Mouse (Mus musculus) lung, embryonic 14.5 days (tissue): ENCODE measurements at regions not wholly inside any gene's neighbourhood (a gene's known extent, or its start where the extent isn't known, plus 50 kb on each side); places are given as distances from the start of the nearest gene placed in this dataset.

ENCODE experiments used
- ATAC-seq: fragments of 200-750 bp; cut with Nextera tagmentation; 2 replicates; pipeline ENCODE4 v1.8.0; 2017; ENCODE audit warnings: mild to moderate bottlenecking, moderate TSS enrichment, moderate library complexity; ENCODE audit not compliant: insufficient read depth
- DNase-seq: peaks from one replicate; pipeline ENCODE4 v3.0.0-alpha.2; 2015
- H3K27ac ChIP-seq: fragments of 300-500 bp; sonication (generic); 2 replicates; pipeline ENCODE4 v1.5.1; 2014; ENCODE audit warnings: low read depth, mild to moderate bottlenecking, moderate library complexity
- H3K27me3 ChIP-seq: fragments of 300-500 bp; sonication (generic); 2 replicates; pipeline ENCODE4 v1.6.1; 2014; ENCODE audit warnings: low read length, control low read depth; ENCODE audit not compliant: insufficient read depth
- H3K36me3 ChIP-seq: fragments of 300-500 bp; sonication (generic); 2 replicates; pipeline ENCODE4 v1.6.1; 2014; ENCODE audit warnings: control low read depth; ENCODE audit not compliant: insufficient read depth
- H3K4me1 ChIP-seq: fragments of 300-500 bp; sonication (generic); 2 replicates; pipeline ENCODE4 v1.6.1; 2014; ENCODE audit warnings: antibody characterized with exemption, control low read depth; ENCODE audit not compliant: insufficient read depth
- H3K4me2 ChIP-seq: fragments of 300-500 bp; sonication (generic); 2 replicates; pipeline ENCODE4 v1.6.1; 2014; ENCODE audit warnings: mild to moderate bottlenecking
- H3K4me3 ChIP-seq: fragments of 300-500 bp; sonication (generic); 2 replicates; pipeline ENCODE4 v1.5.1; 2014; ENCODE audit warnings: low read depth, low read length
- H3K9ac ChIP-seq: fragments of 300-500 bp; sonication (generic); 2 replicates; pipeline ENCODE4 v1.6.1; 2014
- H3K9me3 ChIP-seq: fragments of 300-500 bp; sonication (generic); 2 replicates; pipeline ENCODE4 v1.6.1; 2016; ENCODE audit warnings: low read depth, low read length, control low read depth
- CTCF ChIP-seq: IDR thresholded peaks from 2 replicates; pipeline ENCODE4 v1.5.1; 2016; ENCODE audit warnings: antibody characterized with exemption, low read depth
- WGBS: fragments of 180-500 bp; shearing (Covaris S2); extraction: QIAGEN DNeasy Blood & Tissue Kit; methylation state at CpG from one replicate; pipeline ENCODE4 v1.1.7; 2014; 5-methylcytosine and 5-hydroxymethylcytosine counted together

DNA sequence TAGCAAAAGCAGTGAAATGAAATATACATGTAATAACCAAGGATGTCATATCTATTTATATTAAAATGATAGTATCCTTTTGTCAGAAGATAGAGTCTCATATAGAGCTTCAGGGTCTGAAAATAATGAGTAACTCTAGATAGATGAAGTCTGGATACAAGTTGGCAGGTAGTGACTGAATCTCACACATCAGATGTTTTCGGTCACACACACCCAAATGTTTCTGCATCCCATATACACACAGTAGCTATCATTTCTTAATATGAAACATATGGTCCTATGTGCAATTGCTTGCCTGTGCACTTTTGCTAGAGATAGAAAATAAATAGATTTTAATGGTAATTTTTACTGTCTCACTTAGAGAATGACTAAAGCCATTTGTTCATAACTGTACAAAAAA is 1569.7 kb upstream of the Pabpc4l start:
- H3K4me1 ChIP-seq: no peaks in the 10 kb centered on the region
- 73% methylated on average over 1 of the region's 1 CpGs for WGBS
- H3K9ac ChIP-seq: no peak overlapping the region
- no peaks in the 10 kb centered on the region for H3K36me3 ChIP-seq
- no peaks in the 10 kb centered on the region for H3K9me3 ChIP-seq
- no peak overlapping the region for H3K27ac ChIP-seq
- DNase-seq: peak; percentile 71
- H3K4me3 ChIP-seq: no peak overlapping the region
- no peak overlapping the region for H3K4me2 ChIP-seq
- H3K27me3 ChIP-seq: no peaks in the 10 kb centered on the region
- ATAC-seq: peak; percentile 65; the same call in 1 of the 2 replicates
- TF ChIP-seq CTCF: no peak
